Mouse (Mus musculus) hematopoietic stem cell, adult 5-6 weeks (primary cell): ENCODE measurements around the gene Ppm1b. TPM values are rescaled to one million over a fixed set of nuclear protein-coding genes. Genes with fewer than 3 reads are reported as not detected.

Experiments
- ATAC-seq, 2 experiments: fragments of 125-278 bp in 1 of 2; replicated peaks in 1 of 2; 2 replicates each; pipeline ENCODE4 v1.8.0; 2016 to 2017; ENCODE audit warnings: inconsistent platforms in 2 of 2, mild to moderate bottlenecking in 2 of 2, moderate number of reproducible peaks in 2 of 2, low read depth in 1 of 2, moderate TSS enrichment in 1 of 2; ENCODE audit not compliant: low FRiP score in 2 of 2, poor library complexity in 2 of 2, severe bottlenecking in 2 of 2, insufficient read depth in 1 of 2, low TSS enrichment in 1 of 2
- total RNA-seq: library from RNA; stranded (forward); fragments of 172-1452, 232-1000 nt; gene quantifications from 2 replicates; pipeline ENCODE4 v1.2.3, GENCODE M21; 2017

The Ppm1b gene
- total RNA-seq, 1 experiment from 2014 or later, result 58.0 TPM

- no peak for ATAC-seq
Observed at GRCm38 (mm10) chr17:85037855-85038254, 81.3 kb downstream of the Ppm1b start.

GRCm38 (mm10) chr17:85038311-85038710, 81.8 kb downstream of the Ppm1b start:
- no peak for ATAC-seq

DNA sequence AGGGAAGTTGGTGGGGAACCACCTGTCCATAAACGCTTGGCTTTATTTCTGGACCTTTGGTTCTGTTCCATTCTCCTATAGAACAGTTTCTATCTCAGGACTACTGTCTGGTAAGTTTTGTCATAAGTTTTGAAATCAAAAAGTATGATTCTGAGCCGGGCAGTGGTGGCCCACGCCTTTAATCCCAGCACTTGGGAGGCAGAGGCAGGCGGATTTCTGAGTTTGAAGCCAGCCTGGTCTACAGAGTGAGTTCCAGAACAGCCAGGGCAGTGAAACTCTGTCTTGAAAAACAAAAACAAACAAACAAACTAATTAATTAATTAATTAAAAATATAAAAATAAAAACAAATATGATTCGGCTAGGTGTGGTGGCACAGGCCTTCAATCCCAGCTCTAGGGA, 82.2 kb downstream of the Ppm1b start:
- ATAC-seq, result no peak

- no peak for ATAC-seq
Observed at GRCm38 (mm10) chr17:85040913-85041312, 84.4 kb downstream of the Ppm1b start.

DNA sequence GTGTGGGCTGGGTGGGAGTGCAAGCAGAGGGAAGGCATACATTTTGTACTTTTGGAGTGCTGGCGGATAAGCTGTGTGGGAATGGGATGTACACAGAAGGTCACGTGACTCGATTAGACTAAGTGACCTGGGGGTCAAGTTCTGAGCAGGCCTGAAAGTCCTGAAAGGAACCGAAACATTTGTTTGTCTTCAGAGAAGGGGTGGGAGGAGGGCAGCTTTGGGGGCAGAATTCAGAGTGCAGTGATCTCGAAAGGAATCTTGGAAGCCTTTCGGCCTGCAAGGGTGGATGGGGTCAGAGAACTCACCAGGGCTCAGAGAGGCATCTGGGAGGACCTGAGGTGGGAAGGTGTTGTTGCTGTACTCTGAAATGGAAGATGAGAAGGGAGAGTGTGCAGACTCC, 85.9 kb downstream of the Ppm1b start:
- no peak for ATAC-seq

- no peak for ATAC-seq
Observed at GRCm38 (mm10) chr17:85043404-85043816, 86.9 kb downstream of the Ppm1b start.

DNA sequence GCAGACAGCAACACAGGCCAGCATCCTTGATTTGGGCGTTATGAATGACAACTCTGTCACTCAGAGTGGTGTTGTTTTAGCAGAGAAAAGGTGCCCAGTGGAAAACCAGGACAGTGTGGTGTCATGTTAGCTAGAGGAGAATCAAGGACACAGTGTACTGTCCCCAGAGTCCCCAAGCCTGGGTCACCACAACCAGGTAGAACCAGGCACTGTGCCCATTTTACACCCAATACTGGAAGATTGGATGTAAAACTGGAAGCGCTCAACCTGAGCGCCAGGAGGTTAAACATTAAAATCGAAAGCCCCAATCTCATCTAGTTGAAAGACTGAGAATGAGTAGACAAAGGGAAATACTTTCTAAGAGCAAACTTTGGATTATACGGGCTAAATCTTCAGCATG, 87.9 kb downstream of the Ppm1b start:
- no peak for ATAC-seq

- no peak for ATAC-seq
Observed at GRCm38 (mm10) chr17:85045160-85045559, 88.6 kb downstream of the Ppm1b start.

GRCm38 (mm10) chr17:85048379-85048778, 91.8 kb downstream of the Ppm1b start:
- ATAC-seq, result no peak

GRCm38 (mm10) chr17:85058276-85058675, 101.7 kb downstream of the Ppm1b start:
- ATAC-seq, result no peak

DNA sequence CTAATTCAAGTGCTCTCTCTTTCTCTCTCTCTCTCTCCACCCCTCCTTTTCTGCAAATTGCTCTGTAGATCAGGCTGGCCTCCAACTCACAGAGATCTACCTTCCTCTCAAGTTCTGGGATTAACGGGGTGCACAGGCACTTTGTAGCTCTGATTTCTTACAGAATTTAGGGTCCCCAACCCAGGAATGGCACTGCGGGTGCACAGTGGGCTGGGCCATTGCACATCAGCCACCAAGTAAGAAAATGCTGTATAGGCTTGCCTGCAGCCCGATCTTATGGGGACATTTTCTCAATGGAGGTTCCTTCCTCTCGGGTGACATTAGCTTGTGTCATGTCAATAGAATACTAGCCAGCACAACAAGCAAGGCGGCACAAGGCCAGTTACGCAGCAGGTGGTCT, 102.6 kb downstream of the Ppm1b start:
- ATAC-seq, result no peak

DNA sequence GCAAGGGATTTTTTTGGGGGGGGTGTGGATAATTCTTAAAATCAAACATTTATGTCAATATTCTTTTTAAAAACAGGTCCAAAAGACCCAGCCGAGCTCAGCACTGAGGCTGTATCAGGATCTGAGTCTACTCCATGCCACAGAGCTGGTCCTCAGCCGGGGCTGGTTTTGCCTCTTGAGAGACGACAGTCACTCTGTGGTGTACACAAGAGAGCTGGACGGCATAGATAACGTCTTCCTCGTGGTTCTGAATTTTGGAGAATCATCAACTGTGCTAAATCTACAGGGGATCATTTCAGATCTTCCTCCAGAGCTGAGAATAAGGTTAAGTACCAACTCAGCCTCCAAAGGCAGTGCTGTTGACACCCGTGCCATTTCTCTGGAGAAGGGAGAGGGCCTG, 107.0 kb downstream of the Ppm1b start:
- no peak for ATAC-seq

DNA sequence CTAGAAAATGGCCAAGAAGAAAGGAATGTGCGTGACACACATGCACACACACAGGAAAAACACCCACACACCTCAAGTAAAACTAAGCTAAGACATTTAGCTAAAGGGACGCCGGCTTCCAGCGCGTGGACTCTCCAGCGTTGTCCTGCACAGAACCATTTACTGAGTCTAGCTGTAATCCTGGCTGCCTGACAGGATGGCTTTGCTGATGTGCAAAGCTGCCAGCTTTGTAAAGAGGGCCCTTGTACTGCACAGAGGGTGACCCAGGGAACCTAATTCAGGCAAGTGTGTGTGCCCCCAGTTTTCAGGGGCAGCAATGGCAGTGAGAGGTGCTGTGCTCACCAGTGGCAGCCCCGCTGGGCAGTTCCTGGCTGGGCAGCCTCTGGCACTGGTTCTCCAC, 110.8 kb downstream of the Ppm1b start:
- ATAC-seq, result no peak

DNA sequence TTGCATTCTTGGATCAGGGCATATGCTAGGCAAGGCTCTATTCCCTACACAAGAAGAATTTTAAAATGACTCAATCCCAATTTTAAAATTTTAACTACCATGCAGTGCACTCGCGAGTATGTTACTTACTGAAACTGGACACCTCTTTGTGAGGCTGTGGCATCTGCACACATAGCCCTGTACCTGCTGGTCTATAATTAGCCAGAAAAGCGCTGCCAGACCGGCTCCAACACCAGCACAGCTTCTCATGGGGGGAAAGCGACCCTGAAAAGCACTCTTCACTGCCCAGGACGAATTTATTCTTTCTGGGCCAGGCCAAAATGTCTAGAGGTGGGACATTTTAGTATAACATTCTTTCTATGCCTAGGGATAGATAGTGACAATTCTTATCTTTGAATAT, 114.1 kb downstream of the Ppm1b start:
- ATAC-seq, result no peak

DNA sequence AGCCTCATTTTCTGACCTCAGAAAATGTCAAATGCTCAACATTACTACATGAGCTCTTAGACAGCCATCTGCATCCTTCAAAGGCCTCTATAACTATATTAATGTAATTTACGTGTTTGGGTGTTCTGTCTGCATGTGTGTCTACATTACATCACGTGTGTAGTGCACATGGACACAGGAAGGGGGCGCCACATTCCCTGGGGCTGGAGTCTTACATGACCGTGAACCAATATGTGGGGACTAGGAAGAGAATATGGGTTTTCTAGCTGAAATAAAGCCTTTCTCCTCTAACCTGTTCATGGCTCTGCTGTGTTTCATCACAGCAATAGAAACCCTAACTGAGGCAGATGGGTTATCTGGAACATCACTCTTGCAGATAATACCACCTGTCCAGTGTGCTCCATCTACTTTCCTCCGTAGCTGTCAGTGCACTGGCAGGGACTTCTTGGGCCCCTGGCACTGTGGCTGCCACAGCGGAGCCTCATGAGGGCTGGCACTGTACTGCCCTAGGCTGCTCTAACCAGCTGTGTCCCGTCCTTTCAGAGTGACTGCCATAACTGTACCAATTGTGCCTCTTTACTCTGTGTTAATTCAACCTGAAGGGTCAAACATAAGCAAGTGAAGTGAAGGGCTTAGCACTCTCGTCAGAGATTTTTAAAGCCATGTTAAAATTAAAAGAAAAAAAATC, 114.7 kb downstream of the Ppm1b start:
- ATAC-seq, result no peak

DNA sequence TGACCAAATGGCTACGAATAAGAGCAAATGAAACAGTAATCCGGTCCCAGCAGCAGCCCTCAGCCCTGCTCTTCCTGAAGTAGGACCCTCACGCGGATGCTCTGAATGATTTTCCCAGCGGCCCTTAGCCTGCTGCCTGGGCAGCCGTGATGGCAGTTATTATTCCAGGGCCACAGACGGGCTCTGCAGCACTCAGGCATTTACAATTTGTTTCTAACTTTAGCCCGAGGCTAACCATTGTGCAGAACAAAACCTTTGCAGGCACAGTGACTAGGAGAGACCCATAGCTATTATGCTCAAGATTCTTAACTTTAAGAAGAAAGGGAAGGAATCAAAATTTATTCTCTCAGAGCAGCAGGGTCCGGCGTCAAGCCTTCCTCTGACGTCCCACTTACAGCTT, 115.8 kb downstream of the Ppm1b start:
- ATAC-seq, result no peak

GRCm38 (mm10) chr17:85073214-85073613, 116.7 kb downstream of the Ppm1b start:
- ATAC-seq, result no peak
